20 mouse cellular contexts compared by ENCODE assay signal in the genomic region with DNA sequence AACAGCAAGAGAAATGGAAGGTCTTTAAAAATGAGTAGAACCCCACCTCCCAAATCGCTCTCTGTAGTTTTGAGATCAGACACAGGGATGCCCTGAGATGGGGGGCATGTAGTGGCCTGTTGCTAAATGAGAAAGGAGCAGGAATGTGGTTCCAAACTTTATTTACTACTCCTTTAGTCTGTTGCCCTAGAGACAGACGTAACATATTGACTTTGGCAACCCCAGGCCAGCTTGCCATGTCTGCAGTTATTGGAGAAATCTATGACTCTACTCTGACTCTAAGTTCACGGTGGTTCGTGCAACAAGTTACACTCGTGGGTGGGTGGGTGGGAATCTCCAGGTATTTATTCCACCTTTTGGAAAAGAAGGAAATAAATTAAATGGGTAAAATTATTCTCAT.
"Had no signal": no experiment of that assay in that cellular context is flagged by ENCODE, and none has a peak within 500 bp of the region (broad histone marks: within the 10 kb centered on the region; RNA-seq: fewer than 3 reads in every experiment).

No protein-coding gene starts in this region.

- H3K4me2 ChIP-seq: limb, embryonic 13.5 days; liver, embryonic 12.5 days; liver, embryonic 15.5 days; lung, embryonic 15.5 days; midbrain, embryonic 13.5 days; neural tube, embryonic 13.5 days; stomach, embryonic 15.5 days had no signal

- H3K4me3 ChIP-seq: limb, embryonic 10.5 days; limb, embryonic 13.5 days; liver, embryonic 12.5 days; liver, embryonic 15.5 days; lung, embryonic 15.5 days; megakaryocyte, embryonic 14.5 days; midbrain, embryonic 10.5 days; midbrain, embryonic 13.5 days; myocyte; neural tube, embryonic 13.5 days; stomach, embryonic 15.5 days had no signal

- H3K27me3 ChIP-seq: limb, embryonic 13.5 days; liver, embryonic 12.5 days; liver, embryonic 15.5 days; lung, embryonic 15.5 days; megakaryocyte, embryonic 14.5 days; midbrain, embryonic 13.5 days; neural tube, embryonic 13.5 days; stomach, embryonic 15.5 days had no signal

- H3K4me1 ChIP-seq: liver, embryonic 15.5 days; stomach, embryonic 15.5 days had no signal

- H3K9me3 ChIP-seq: limb, embryonic 10.5 days; liver, embryonic 15.5 days; lung, embryonic 15.5 days; stomach, embryonic 15.5 days had no signal

- H3K9ac ChIP-seq: limb, embryonic 13.5 days; liver, embryonic 12.5 days; liver, embryonic 15.5 days; lung, embryonic 15.5 days; midbrain, embryonic 13.5 days; neural tube, embryonic 13.5 days; stomach, embryonic 15.5 days had no signal

- DNase-seq: kidney, adult 2 months; kidney, postnatal 10 days; kidney, postnatal 4 days; retina, postnatal 1 day; right cerebral cortex, postnatal 25 days; spleen, adult 18-20 months; thymus, postnatal 25 days had no signal

- H3K27ac ChIP-seq: limb, embryonic 10.5 days; limb, embryonic 13.5 days; liver, embryonic 12.5 days; liver, embryonic 15.5 days; lung, embryonic 15.5 days; midbrain, embryonic 10.5 days; midbrain, embryonic 13.5 days; neural tube, embryonic 13.5 days; stomach, embryonic 15.5 days had no signal

- ATAC-seq: intestine, postnatal 0 days; liver, embryonic 12.5 days; midbrain, embryonic 13.5 days; midbrain, embryonic 16.5 days had no signal

- H3K36me3 ChIP-seq: liver, embryonic 12.5 days; liver, embryonic 15.5 days; neural tube, embryonic 13.5 days; stomach, embryonic 15.5 days had no signal
